Mouse (Mus musculus) G1E-ER4 (cell line): ENCODE data around the gene Phlpp2. TPM values are rescaled to one million over a fixed set of nuclear protein-coding genes. Genes with fewer than 3 reads are reported as not detected.

Experiments used
- GATA1 ChIP-seq: IDR thresholded peaks from one replicate; pipeline ENCODE4 v1.8.0; 2012; ENCODE audit warnings: low read length, inconsistent platforms
- polyA plus RNA-seq: library from polyadenylated mRNA; stranded (reverse); fragments of >175 nt; gene quantifications from 2 replicates; pipeline ENCODE4 v1.2.3, GENCODE M21; 2012

The Phlpp2 gene
- polyA plus RNA-seq, 1 experiment = 5.5 TPM

DNA sequence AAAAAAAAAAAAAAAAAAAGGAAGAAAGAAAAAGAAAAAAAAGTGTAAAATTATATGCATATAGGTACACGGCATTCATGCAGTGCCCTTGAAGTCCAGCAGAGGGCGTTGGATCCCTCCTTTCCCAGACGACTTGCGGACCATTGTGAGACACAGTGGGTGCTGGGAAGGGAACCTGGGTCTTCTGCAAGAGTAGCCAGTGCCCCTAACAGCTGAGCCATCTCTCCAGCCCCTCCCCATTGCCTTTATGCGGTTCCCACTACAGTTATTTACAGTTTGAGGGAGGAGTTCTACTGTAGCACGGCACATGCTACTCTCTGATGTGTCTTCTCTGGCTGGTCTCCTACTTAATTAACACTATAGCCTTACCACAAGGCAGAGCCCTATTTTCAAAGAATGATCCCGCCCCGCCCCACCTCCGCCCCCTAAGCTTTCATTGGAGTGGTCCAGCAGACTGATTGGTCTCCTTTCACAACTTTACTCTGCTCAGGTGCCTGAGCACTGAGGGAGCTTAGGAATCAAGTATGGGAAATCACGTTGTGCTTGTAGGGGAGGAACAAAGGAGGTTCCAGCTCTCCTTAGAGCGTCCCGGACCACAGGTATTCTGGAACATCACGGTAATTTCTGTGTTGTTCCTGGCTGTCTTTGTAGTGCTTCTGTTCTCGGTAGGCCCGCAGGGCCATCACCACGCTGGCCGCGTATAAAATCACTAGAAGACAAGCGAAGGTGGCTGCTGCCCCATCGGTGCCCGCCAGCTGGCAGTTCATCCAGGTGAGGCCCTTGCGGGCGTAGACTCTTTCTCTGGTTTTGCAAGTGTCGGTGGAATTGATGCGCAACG is 79.3 kb downstream of the Phlpp2 start:
- no peak for TF ChIP-seq GATA1

GRCm38 (mm10) chr8:109948285-109948564 is 79.9 kb downstream of the Phlpp2 start:
- TF ChIP-seq GATA1 = no peak

DNA sequence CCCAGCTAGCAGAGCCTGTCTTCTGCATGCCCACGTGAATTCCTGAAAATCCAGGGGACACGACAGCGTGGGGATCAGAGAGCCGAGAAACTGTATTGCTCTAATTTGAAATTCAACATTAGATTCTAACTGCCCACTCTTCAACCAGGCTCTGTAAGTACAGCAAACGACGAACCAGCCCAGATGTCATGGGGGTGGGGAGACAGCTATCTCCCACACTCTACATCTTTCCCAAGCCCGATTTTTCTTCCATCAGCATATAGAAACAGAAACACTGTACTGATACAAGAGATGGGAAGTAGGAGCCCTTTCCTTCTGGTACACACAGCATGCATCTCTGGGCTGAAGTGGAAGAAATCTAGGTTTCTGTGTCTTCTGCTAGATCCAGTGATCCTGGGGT is 83.8 kb downstream of the Phlpp2 start:
- TF ChIP-seq GATA1 = no peak

- TF ChIP-seq GATA1 = no peak
Observed at GRCm38 (mm10) chr8:109954486-109954948, 86.2 kb downstream of the Phlpp2 start.

DNA sequence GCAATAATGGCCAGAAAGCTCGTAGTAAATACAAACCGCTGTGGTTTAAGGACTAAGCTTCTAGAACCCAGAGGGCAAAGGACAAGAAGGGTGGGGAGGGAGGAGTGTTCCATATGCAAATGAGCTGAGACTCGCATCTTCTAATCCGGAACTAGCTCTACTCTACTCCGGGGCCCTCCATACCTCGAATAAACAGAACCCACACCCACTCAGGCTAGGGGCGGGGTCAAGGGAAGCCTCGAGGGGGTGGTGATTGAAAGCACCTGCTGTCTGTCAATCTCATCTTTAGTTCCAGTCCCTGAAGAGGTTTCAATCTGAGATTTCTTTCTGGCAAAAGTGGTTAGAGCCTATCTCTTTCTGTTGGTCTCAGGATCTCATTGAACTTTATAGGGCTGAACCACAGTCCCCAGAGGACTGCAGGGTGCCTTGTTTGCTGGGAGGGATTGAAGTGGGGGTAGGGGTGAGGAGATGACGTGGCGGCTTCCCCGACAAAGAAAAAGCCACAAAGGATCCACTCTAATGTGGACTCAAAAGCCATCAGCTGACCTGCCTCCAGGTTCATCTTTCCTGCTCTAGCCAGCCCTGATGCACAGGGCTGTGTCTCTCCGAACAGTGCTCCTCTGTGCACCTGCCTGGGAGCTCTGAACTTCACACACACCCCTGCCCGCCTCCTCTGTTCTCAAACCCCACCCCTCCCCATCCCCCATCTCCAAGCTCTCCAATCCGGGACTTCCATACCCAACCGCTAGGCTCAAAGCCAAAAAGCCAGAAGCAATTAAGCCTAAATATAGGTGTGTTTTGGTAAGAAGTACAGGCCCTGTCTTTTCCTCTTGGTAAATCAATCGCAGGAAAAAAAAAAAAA is 89.1 kb downstream of the Phlpp2 start:
- TF ChIP-seq GATA1 = no peak

GRCm38 (mm10) chr8:109958036-109958655 is 89.8 kb downstream of the Phlpp2 start:
- TF ChIP-seq GATA1 = no peak

- TF ChIP-seq GATA1 = no peak
Observed at GRCm38 (mm10) chr8:109959112-109959511, 90.8 kb downstream of the Phlpp2 start.

- TF ChIP-seq GATA1 = no peak
Observed at GRCm38 (mm10) chr8:109961693-109962367, 93.5 kb downstream of the Phlpp2 start, which contains the start of gene Marveld3. Marveld3 (minus strand) TSS chr8:109962203.

GRCm38 (mm10) chr8:109962896-109963295 is 94.6 kb downstream of the Phlpp2 start:
- no peak for TF ChIP-seq GATA1

DNA sequence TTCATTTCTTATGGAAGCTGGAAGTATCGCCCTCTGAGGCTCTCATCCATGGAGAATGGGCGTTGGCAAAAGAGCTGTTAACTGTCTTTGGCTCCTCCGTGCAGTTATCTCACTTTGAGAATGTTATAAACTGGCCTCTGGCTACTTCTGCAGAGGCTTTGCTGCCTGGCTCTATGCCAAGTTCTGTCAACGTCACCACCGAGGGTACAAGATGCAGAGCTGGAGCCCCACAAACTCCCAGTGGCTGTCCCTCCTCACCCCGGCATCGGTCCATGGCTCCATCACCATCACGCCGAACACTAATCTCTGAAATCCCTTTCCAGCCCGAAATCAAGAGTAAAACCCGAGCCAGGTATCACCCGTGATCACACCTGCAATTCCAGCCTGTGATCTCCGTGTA is 95.1 kb downstream of the Phlpp2 start:
- no peak for TF ChIP-seq GATA1

DNA sequence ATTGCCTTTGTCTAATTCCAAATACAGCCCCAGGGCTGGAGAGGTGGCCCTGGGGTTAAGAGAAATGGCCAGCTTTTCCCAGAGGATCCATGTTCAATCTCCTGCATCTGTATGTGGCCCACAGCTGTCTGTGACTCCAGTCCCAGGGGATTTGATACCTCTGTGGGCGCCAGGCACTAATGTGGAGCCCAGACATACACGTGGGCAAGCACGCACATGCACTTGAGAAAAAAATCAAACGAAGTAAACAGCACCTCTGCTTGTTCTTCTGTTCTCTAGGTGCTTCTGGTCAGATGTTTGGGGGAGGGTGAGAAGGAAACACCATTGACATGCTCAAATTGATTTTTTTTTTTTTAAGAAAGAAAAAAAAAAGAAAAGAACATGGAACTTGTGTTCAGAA is 95.8 kb downstream of the Phlpp2 start:
- TF ChIP-seq GATA1 = no peak

GRCm38 (mm10) chr8:109968837-109969236 is 100.5 kb downstream of the Phlpp2 start:
- TF ChIP-seq GATA1 = no peak

DNA sequence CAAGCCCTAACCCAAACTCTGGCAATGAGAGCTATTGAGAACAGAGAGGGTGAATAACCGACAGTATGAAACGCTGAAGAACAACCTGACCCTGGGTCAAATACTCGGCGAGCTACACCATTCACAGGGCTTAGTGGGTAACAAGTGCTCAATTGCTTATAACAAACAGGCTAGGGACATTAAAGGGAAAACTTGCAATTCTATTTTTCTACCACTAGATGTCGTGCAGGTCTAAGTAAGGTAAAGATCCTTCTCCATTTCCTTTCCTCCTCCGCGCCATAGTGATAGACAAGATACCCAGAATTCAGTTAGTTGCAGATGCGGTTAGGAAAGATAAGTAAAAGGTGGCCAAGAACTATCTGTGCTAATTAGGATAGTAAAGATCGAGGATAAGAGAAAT is 102.0 kb downstream of the Phlpp2 start:
- no peak for TF ChIP-seq GATA1

- no peak for TF ChIP-seq GATA1
Observed at GRCm38 (mm10) chr8:109972901-109973300, 104.6 kb downstream of the Phlpp2 start.

DNA sequence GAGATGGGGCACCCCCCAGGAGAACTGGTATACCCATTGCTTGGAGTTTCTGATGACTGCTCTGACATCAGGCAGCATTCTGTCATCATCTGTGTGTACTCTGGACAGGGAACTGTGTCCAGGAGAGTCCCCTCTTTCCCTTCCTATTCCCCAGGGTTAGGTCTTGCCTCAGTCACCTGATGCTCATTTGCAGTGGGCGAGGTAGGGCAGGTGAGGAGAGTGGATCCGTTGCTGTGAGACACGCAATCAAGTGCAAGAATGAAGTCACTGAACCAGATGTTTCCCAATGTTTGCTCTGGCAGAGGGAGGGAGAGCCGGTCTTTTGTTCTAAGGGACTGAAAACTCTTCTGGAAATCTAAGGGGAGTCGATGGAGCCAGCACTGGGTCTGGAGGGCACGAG is 111.0 kb downstream of the Phlpp2 start:
- no peak for TF ChIP-seq GATA1
